Mouse (Mus musculus) cerebellum, adult 2 months (tissue): Measurements from ENCODE around the gene Cenpu.

Experiments
- CTCF ChIP-seq: fragments of 200-500 bp; IDR thresholded peaks from 2 replicates; pipeline ENCODE4 v1.5.1; 2011; ENCODE audit warnings: low read depth, mild to moderate bottlenecking, control low read depth, low read length, moderate library complexity, borderline replicate concordance; ENCODE audit not compliant: insufficient read depth
- POLR2A ChIP-seq: fragments of 200-500 bp; IDR thresholded peaks from 2 replicates; pipeline ENCODE4 v1.6.1; 2011; ENCODE audit warnings: low read length, control low read depth, borderline replicate concordance; ENCODE audit not compliant: insufficient read depth

GRCm38 (mm10) chr8:46570673-46571072 is 18.8 kb downstream of the Cenpu start:
- TF ChIP-seq CTCF (no peak), POLR2A (no peak)
